Mouse (Mus musculus) embryo, embryonic 11.5 days (tissue): Measurements from ENCODE around the gene Cdkl5.

ENCODE experiments used
- DNase-seq: peaks from one replicate; pipeline ENCODE4 v3.0.0-alpha.2; 2012; ENCODE audit warnings: low read depth, low spot score

The Cdkl5 gene

GRCm38 (mm10) chrX:160735650-160736049 is 258.9 kb downstream of the Cdkl5 start, which contains the start of gene Ppef1:
Gene Ppef1 (minus strand): TSS chrX:160735765.
- no peak for DNase-seq
